9 mouse cellular contexts compared by ENCODE assay signal in the genomic region with DNA sequence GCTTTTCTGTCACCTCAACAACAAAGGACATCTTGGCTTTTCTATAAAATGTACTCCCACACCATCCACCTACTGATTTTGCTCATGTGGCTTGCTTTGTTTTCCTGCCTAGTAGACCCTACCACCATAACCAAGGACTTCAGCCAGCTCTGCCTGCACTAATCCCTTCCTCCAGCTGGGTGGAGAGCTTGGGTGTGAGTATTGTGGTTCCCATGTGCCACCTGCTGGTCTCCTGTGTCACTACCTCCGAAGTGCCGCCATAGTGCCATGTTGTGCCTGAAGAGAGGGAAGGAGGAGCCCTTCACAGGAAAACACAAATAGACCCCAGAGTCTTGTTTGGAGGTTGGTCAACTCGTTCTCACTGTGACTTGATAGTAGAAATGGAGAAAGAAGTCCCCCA.
DNase-seq lines count a peak whose midpoint lies in the region; ATAC-seq and TF ChIP-seq lines count a peak whose summit lies in the region.
"Had no signal": no experiment of that assay in that cellular context is flagged by ENCODE, and none has a peak within 500 bp of the region (broad histone marks: within the 10 kb centered on the region; RNA-seq: fewer than 3 reads in every experiment).

No protein-coding gene starts in this region.

- peak; percentile 73 for DNase-seq in MN1 (ENCODE audit: low spot score)
- peak; percentile 90 for DNase-seq in brain, embryonic 14.5 days (ENCODE audit: low read depth)
- DNase-seq in forebrain, embryonic 10.5 days (ENCODE audit: extremely low spot score, low spot score), result peak; percentile 65
- peak; percentile 77 for DNase-seq in hindbrain, embryonic 10.5 days (ENCODE audit: low spot score)
- DNase-seq in layer of hippocampus, adult 18-20 months (ENCODE audit: low spot score in 2 of 2), result peak; percentile 59 to 86
- DNase-seq in lung, postnatal 10 days, result peak; percentile 68
- DNase-seq in retina, adult 2 months (ENCODE audit: low read depth, low spot score), result peak; percentile 28

- no peaks in the 10 kb centered on the region for H3K4me1 ChIP-seq in forebrain, embryonic 10.5 days
- H3K4me1 ChIP-seq in hindbrain, embryonic 10.5 days (replicated peaks), result 0 out of 2 replicates have a peak, but pooled peaks cover 2% of the 10 kb centered on the region

- 20% methylated on average over 3 of the region's 3 CpGs for whole genome bisulfite sequencing in forebrain, embryonic 10.5 days
- WGBS in hindbrain, embryonic 10.5 days, result 11% methylated on average over 3 of the region's 3 CpGs

- peak; percentile 92 for TF ChIP-seq CTCF in brain, embryonic 14.5 days (IDR thresholded peaks at IDR 0.05; ENCODE audit: borderline replicate concordance, extremely low read depth, insufficient read depth, insufficient read length)

- no peaks in the 10 kb centered on the region for H3K27me3 ChIP-seq in forebrain, embryonic 10.5 days (ENCODE audit: poor library complexity, severe bottlenecking)
- H3K27me3 ChIP-seq in hindbrain, embryonic 10.5 days (ENCODE audit: insufficient read depth, poor library complexity, severe bottlenecking), result no peaks in the 10 kb centered on the region

- H3K27ac ChIP-seq in forebrain, embryonic 10.5 days, result no peak overlapping the region
- no peak overlapping the region for H3K27ac ChIP-seq in hindbrain, embryonic 10.5 days
- H3K27ac ChIP-seq: macrophage had no signal

- no peaks in the 10 kb centered on the region for H3K9me3 ChIP-seq in forebrain, embryonic 10.5 days
- no peaks in the 10 kb centered on the region for H3K9me3 ChIP-seq in hindbrain, embryonic 10.5 days

- H3K36me3 ChIP-seq in forebrain, embryonic 10.5 days (replicated peaks), result no peaks in the 10 kb centered on the region
- H3K36me3 ChIP-seq in hindbrain, embryonic 10.5 days, result no peaks in the 10 kb centered on the region

- H3K4me3 ChIP-seq in forebrain, embryonic 10.5 days, result no peak overlapping the region
- no peak overlapping the region for H3K4me3 ChIP-seq in hindbrain, embryonic 10.5 days

- TF ChIP-seq POLR2A in brain, embryonic 14.5 days (IDR thresholded peaks at IDR 0.05; ENCODE audit: borderline replicate concordance, extremely low read depth, insufficient read depth, insufficient read length, poor library complexity, severe bottlenecking), result no peak

- ATAC-seq in erythroblast, adult 5-6 weeks (replicated peaks; ENCODE audit: low FRiP score, poor library complexity, severe bottlenecking), result no peak

Comparison
In these comparisons a context has a peak if more than half of its experiments do, and no peak if none do; other contexts are left out.
1. DNase-seq: peak in every context shown above with its lines; median percentile 90 in brain, embryonic 14.5 days; 77 in hindbrain, embryonic 10.5 days; 73 in MN1; 72 in layer of hippocampus, adult 18-20 months; 68 in lung, postnatal 10 days; 65 in forebrain, embryonic 10.5 days; 28 in retina, adult 2 months.